Mouse (Mus musculus) v-Abl transformed pro-B cells (cell line): ENCODE results near the gene Glyctk.

ENCODE experiments used
- in situ Hi-C, 2 experiments: fragments of 400-800 bp; cut with MboI; formaldehyde crosslinking; loops; one replicate each; pipeline ENCODE4 v1.15.1; 2025; ENCODE audit not compliant: unreplicated experiment in 2 of 2

The Glyctk gene

GRCm38 (mm10) chr9:106158037-106158491 is at the start of gene Glyctk:
Gene Glyctk, minus strand, starts transcription at chr9:106158138.
- in situ Hi-C loops, result loop anchor here (5.0 to 25.0 kb wide), 6 partner anchors 54 to 1379 kb away; partner anchors contain the start of genes Abhd14a (in 2 of the 2), Abhd14b (in 2 of the 2), Acy1 (in 2 of the 2) and Rpl29 (in 2 of the 2)

GRCm38 (mm10) chr9:106206515-106206914 is 48.6 kb upstream of the Glyctk start:
- in situ Hi-C loops, result loop anchor here (5.0 to 25.0 kb wide), 2 partner anchors 39 to 1106 kb away; no protein-coding TSS in a partner anchor

- in situ Hi-C loops, result loop anchor here (5.0 to 25.0 kb wide), 2 partner anchors 39 to 1106 kb away; no protein-coding TSS in a partner anchor
These were observed 47.9 kb upstream of the Glyctk start for GRCm38 (mm10) chr9:106205713-106206290.

GRCm38 (mm10) chr9:106203990-106204851 is 46.3 kb upstream of the Glyctk start:
- in situ Hi-C loops, result loop anchor here in 1 of 2 experiments (25.0 kb wide), 1 partner anchor 1108 kb away; no protein-coding TSS in a partner anchor

- in situ Hi-C loops, result loop anchor here in 1 of 2 experiments (25.0 kb wide), 1 partner anchor 1109 kb away; no protein-coding TSS in a partner anchor
These were observed 45.1 kb upstream of the Glyctk start, which contains the start of gene Twf2 for GRCm38 (mm10) chr9:106202819-106203636. Gene Twf2, plus strand, starts transcription at chr9:106203108.

- in situ Hi-C loops, result loop anchor here in 1 of 2 experiments (25.0 kb wide), 1 partner anchor 1110 kb away; no protein-coding TSS in a partner anchor
These were observed 44.0 kb upstream of the Glyctk start for GRCm38 (mm10) chr9:106201895-106202294.

- in situ Hi-C loops, result loop anchor here (25.0 kb wide), 3 partner anchors 1113 to 1962 kb away; partner anchors contain the start of genes Hyal2 (in 1 of the 2), Rassf1 (in 1 of the 2) and Tusc2 (in 1 of the 2)
These were observed 41.8 kb upstream of the Glyctk start, which contains the start of gene Ppm1m for GRCm38 (mm10) chr9:106199535-106200272. Gene Ppm1m, minus strand, starts transcription at chr9:106199746.

- in situ Hi-C loops, result loop anchor here (25.0 kb wide), 2 partner anchors 1363 to 1962 kb away; partner anchors contain the start of genes Hyal2 (in 1 of the 2), Rassf1 (in 1 of the 2) and Tusc2 (in 1 of the 2)
These were observed 41.1 kb upstream of the Glyctk start for GRCm38 (mm10) chr9:106198962-106199458.

GRCm38 (mm10) chr9:106197732-106198131 is 39.8 kb upstream of the Glyctk start:
- in situ Hi-C loops, result loop anchor here (25.0 kb wide), 2 partner anchors 1365 to 1960 kb away; partner anchors contain the start of genes Hyal2 (in 1 of the 2), Rassf1 (in 1 of the 2) and Tusc2 (in 1 of the 2)

- in situ Hi-C loops, result loop anchor here (25.0 kb wide), 2 partner anchors 1365 to 1960 kb away; partner anchors contain the start of genes Hyal2 (in 1 of the 2), Rassf1 (in 1 of the 2) and Tusc2 (in 1 of the 2)
These were observed 39.3 kb upstream of the Glyctk start for GRCm38 (mm10) chr9:106197081-106197713.

- in situ Hi-C loops, result loop anchor here (25.0 kb wide), 2 partner anchors 1367 to 1958 kb away; partner anchors contain the start of genes Hyal2 (in 1 of the 2), Rassf1 (in 1 of the 2) and Tusc2 (in 1 of the 2)
These were observed 37.8 kb upstream of the Glyctk start for GRCm38 (mm10) chr9:106195693-106196092.

GRCm38 (mm10) chr9:106193930-106194807 is 36.2 kb upstream of the Glyctk start:
- in situ Hi-C loops, result loop anchor here (25.0 kb wide), 2 partner anchors 1368 to 1957 kb away; partner anchors contain the start of genes Hyal2 (in 1 of the 2), Rassf1 (in 1 of the 2) and Tusc2 (in 1 of the 2)

- in situ Hi-C loops, result loop anchor here (25.0 kb wide), 2 partner anchors 1369 to 1956 kb away; partner anchors contain the start of genes Hyal2 (in 1 of the 2), Rassf1 (in 1 of the 2) and Tusc2 (in 1 of the 2)
These were observed 35.1 kb upstream of the Glyctk start for GRCm38 (mm10) chr9:106192998-106193397.

GRCm38 (mm10) chr9:106192024-106192423 is 34.1 kb upstream of the Glyctk start:
- in situ Hi-C loops, result loop anchor here (25.0 kb wide), 2 partner anchors 1370 to 1955 kb away; partner anchors contain the start of genes Hyal2 (in 1 of the 2), Rassf1 (in 1 of the 2) and Tusc2 (in 1 of the 2)

GRCm38 (mm10) chr9:106191355-106191754 is 33.4 kb upstream of the Glyctk start:
- in situ Hi-C loops, result loop anchor here (25.0 kb wide), 2 partner anchors 1371 to 1954 kb away; partner anchors contain the start of genes Hyal2 (in 1 of the 2), Rassf1 (in 1 of the 2) and Tusc2 (in 1 of the 2)

GRCm38 (mm10) chr9:106183996-106184395 is 26.1 kb upstream of the Glyctk start:
- in situ Hi-C loops, result loop anchor here (25.0 kb wide), 2 partner anchors 1378 to 1947 kb away; partner anchors contain the start of genes Hyal2 (in 1 of the 2), Rassf1 (in 1 of the 2) and Tusc2 (in 1 of the 2)
